Comparison of ENCODE assay signal across 8 mouse cellular contexts in the genomic region with DNA sequence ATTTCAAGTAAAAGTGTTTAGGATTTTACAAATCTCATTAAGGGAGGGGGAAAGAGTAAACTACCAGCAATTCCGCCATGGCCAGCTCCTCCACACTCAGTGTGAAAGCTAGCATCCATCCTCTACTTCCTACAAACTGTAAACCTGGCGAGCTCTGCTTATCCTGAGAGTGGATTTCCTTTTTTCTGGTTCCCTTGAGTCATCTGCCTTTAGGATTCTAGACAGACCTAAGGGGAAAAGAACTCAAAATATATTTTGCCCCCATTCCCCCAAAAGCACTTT. TPM values are rescaled to one million over a fixed set of nuclear protein-coding genes. Genes with fewer than 3 reads are reported as not detected.
DNase-seq lines count a peak whose midpoint lies in the region; ATAC-seq and TF ChIP-seq lines count a peak whose summit lies in the region.

No protein-coding gene starts in this region.

- TF ChIP-seq POLR2A in kidney, adult 2 months (IDR thresholded peaks at IDR 0.05; ENCODE audit: low read depth, low read length), result no peak
- no peak for TF ChIP-seq POLR2A in MEL (IDR thresholded peaks at IDR 0.05; ENCODE audit: control insufficient read depth in 1 of 2, insufficient read depth in 1 of 2, low read depth in 1 of 2, low read length in 2 of 2, poor library complexity in 1 of 2)

- WGBS in kidney, adult 2 months, result 0% methylated on average over 2 of the region's 2 CpGs
- WGBS in hindbrain, embryonic 10.5 days, result 0% methylated on average over 2 of the region's 2 CpGs
- 0% methylated on average over 2 of the region's 2 CpGs for WGBS in midbrain, embryonic 12.5 days

- no peak for TF ChIP-seq EP300 in MEL (IDR thresholded peaks at IDR 0.05; ENCODE audit: low read depth in 1 of 2, low read length in 2 of 2)

- no peak for TF ChIP-seq CTCF in kidney, adult 2 months (conservative IDR thresholded peaks at IDR 0.05; ENCODE audit: insufficient read depth, insufficient read length, low read depth, low read length)
- no peak for TF ChIP-seq CTCF in MEL (IDR thresholded peaks at IDR 0.05 in 2 of 3, conservative IDR thresholded peaks at IDR 0.05 in 1 of 3; ENCODE audit: control insufficient read depth in 1 of 3, insufficient read depth in 1 of 3, low read depth in 2 of 3, low read length in 3 of 3, poor library complexity in 1 of 3, severe bottlenecking in 1 of 3)

- peak overlapping the region; percentile 91 for H3K4me2 ChIP-seq in midbrain, embryonic 12.5 days (replicated peaks)

- no peaks in the 10 kb centered on the region for H3K27me3 ChIP-seq in kidney, adult 2 months (replicated peaks; ENCODE audit: control insufficient read depth, insufficient read depth, low read length)
- no peaks in the 10 kb centered on the region for H3K27me3 ChIP-seq in MEL (ENCODE audit: control insufficient read depth in 1 of 2, insufficient read depth in 2 of 2, low read length in 2 of 2)
- H3K27me3 ChIP-seq in hindbrain, embryonic 10.5 days (ENCODE audit: insufficient read depth, poor library complexity, severe bottlenecking), result no peaks in the 10 kb centered on the region
- H3K27me3 ChIP-seq in midbrain, embryonic 12.5 days, result no peaks in the 10 kb centered on the region

- peaks cover 52% of the 10 kb centered on the region for H3K79me2 ChIP-seq in MEL (ENCODE audit: control insufficient read depth, insufficient read depth, low read length, poor library complexity)

- TF ChIP-seq RAD21 in MEL (IDR thresholded peaks at IDR 0.05; ENCODE audit: low read depth, low read length), result no peak

- ATAC-seq in midbrain, embryonic 12.5 days (ENCODE audit: low FRiP score, low read depth), result no peak
- no peak for ATAC-seq in megakaryocyte-erythroid progenitor cell, adult 5-6 weeks (replicated peaks; ENCODE audit: low FRiP score, low TSS enrichment, poor library complexity, severe bottlenecking)

- H3K36me3 ChIP-seq in kidney, adult 2 months (ENCODE audit: control insufficient read depth, insufficient read depth, low read length), result peaks cover 42% of the 10 kb centered on the region
- peaks cover 15 to 36% of the 10 kb centered on the region in 2 experiments for H3K36me3 ChIP-seq in MEL (ENCODE audit: control insufficient read depth in 1 of 2, insufficient read depth in 2 of 2, low read length in 2 of 2)
- H3K36me3 ChIP-seq in hindbrain, embryonic 10.5 days, result peaks cover 57% of the 10 kb centered on the region
- peaks cover 35% of the 10 kb centered on the region for H3K36me3 ChIP-seq in midbrain, embryonic 12.5 days

- peak overlapping the region; percentile 90 for H3K9ac ChIP-seq in MEL (ENCODE audit: control insufficient read depth, low read depth, low read length, poor library complexity, severe bottlenecking)
- peak overlapping the region; percentile 99 for H3K9ac ChIP-seq in midbrain, embryonic 12.5 days (replicated peaks)

- peak overlapping the region; percentile 75 for H3K4me3 ChIP-seq in kidney, adult 2 months (ENCODE audit: insufficient read depth, low read depth, low read length)
- H3K4me3 ChIP-seq in MEL (ENCODE audit: control insufficient read depth in 1 of 2, insufficient read depth in 1 of 2, low read depth in 2 of 2, low read length in 2 of 2), result peak overlapping the region; percentile 58 to 84
- peak overlapping the region; percentile 91 for H3K4me3 ChIP-seq in hindbrain, embryonic 10.5 days
- H3K4me3 ChIP-seq in midbrain, embryonic 12.5 days, result peak overlapping the region; percentile 81

- H3K9me3 ChIP-seq in MEL (replicated peaks; ENCODE audit: insufficient read depth, low read length), result no peaks in the 10 kb centered on the region
- no peaks in the 10 kb centered on the region for H3K9me3 ChIP-seq in hindbrain, embryonic 10.5 days
- H3K9me3 ChIP-seq in midbrain, embryonic 12.5 days, result no peaks in the 10 kb centered on the region

- peak overlapping the region; percentile 73 for H3K27ac ChIP-seq in kidney, adult 2 months (ENCODE audit: insufficient read depth, low read depth, low read length)
- peak overlapping the region; percentile 98 for H3K27ac ChIP-seq in MEL (ENCODE audit: control insufficient read depth, low read depth, low read length)
- peak overlapping the region; percentile 100 for H3K27ac ChIP-seq in hindbrain, embryonic 10.5 days
- peak overlapping the region; percentile 100 for H3K27ac ChIP-seq in midbrain, embryonic 12.5 days (replicated peaks)

- no peak for DNase-seq in kidney, adult 2 months
- DNase-seq in kidney, adult 18-20 months, result no peak
- DNase-seq in MEL (ENCODE audit: low read depth, low spot score), result no peak
- DNase-seq in hindbrain, embryonic 10.5 days (ENCODE audit: low spot score), result no peak
- DNase-seq in layer of hippocampus, postnatal 10 days (ENCODE audit: low spot score in 2 of 2), result no peak
- no peak for DNase-seq in left cerebral cortex, adult 8-10 months (ENCODE audit: low spot score in 2 of 2)

- peaks cover 14% of the 10 kb centered on the region; the same call in 1 of the 2 replicates for H3K4me1 ChIP-seq in kidney, adult 2 months (ENCODE audit: control insufficient read depth, insufficient read depth, low read length)
- H3K4me1 ChIP-seq in MEL (ENCODE audit: control insufficient read depth in 1 of 2, insufficient read depth in 2 of 2, low read length in 2 of 2), result peaks cover 0 to 31% of the 10 kb centered on the region in 2 experiments; a peak in 2 of 4 replicates
- H3K4me1 ChIP-seq in hindbrain, embryonic 10.5 days (replicated peaks), result peaks cover 51% of the 10 kb centered on the region
- H3K4me1 ChIP-seq in midbrain, embryonic 12.5 days, result peaks cover 42% of the 10 kb centered on the region

TF ChIP-seq in MEL, 35 proteins besides CTCF, POLR2A, EP300 and RAD21:
- TF ChIP-seq BHLHE40 (IDR thresholded peaks at IDR 0.05; ENCODE audit: borderline replicate concordance, low read depth, low read length) (no peak), SIN3A (IDR thresholded peaks at IDR 0.05; ENCODE audit: low read length) (peak; percentile 6; the same call in 1 of the 2 replicates), POLR2AphosphoS2 (IDR thresholded peaks at IDR 0.05; ENCODE audit: low read length) (no peak), RCOR1 (IDR thresholded peaks at IDR 0.05; ENCODE audit: low read depth, low read length) (peak; percentile 5; the same call in 1 of the 2 replicates)

RNA-seq across cellular contexts. Expression of gene Scyl1, which starts 29.1 kb away (rescaled TPM):
- polyA plus RNA-seq in kidney, adult 2 months (2012; rRNA removed), result 107 and 134 TPM in 2 replicates
- total RNA-seq in MEL (2012; rRNA removed), result 35.5 and 36.0 TPM in 2 replicates
- polyA plus RNA-seq in MEL (2012; ENCODE audit: insufficient read depth in 1 of 2, insufficient read length in 2 of 2, low read depth in 1 of 2, low replicate concordance in 2 of 2, missing spikeins in 1 of 2), result 10 to 100 TPM in 1 of 2 experiments, not detected in 1; 64.1 TPM
- 68.2 and 69.5 TPM in 2 replicates for polyA plus RNA-seq in hindbrain, embryonic 10.5 days (2016; fragmentation: Nextera tagmentation; extraction: Ambion mirVana)
- polyA plus RNA-seq in midbrain, embryonic 12.5 days (2016; fragmentation: Nextera tagmentation; extraction: Ambion mirVana), result 63.6 and 68.4 TPM in 2 replicates
- 10 to 100 TPM; 67.3 to 72.8 TPM for total RNA-seq in layer of hippocampus, postnatal 10 days (2021)
- total RNA-seq in megakaryocyte-erythroid progenitor cell, adult 5-6 weeks (2014; fragmentation: Nextera tagmentation), result 28.7 and 43.4 TPM in 2 replicates
- 20.2 and 23.1 TPM in 2 replicates for total RNA-seq in megakaryocyte-erythroid progenitor cell, adult 5-6 weeks (2017)
- total RNA-seq in left cerebral cortex, adult 8-10 months (2022), result 100 to 1,000 TPM in 1 of 4 experiments, 10 to 100 TPM in 3; 88.9 to 100 (median 94.9) TPM

RNA-seq across cellular contexts. Expression of gene Ltbp3, which starts 59.6 kb away (rescaled TPM):
- polyA plus RNA-seq in kidney, adult 2 months (2012; rRNA removed), result 52.8 and 61.8 TPM in 2 replicates
- total RNA-seq in MEL (2012; rRNA removed), result 0.39 TPM in 1 of 2 replicates, not detected in the other
- not detected for polyA plus RNA-seq in MEL (2012; ENCODE audit: insufficient read depth in 1 of 2, insufficient read length in 2 of 2, low read depth in 1 of 2, low replicate concordance in 2 of 2, missing spikeins in 1 of 2)
- 2.7 and 6.9 TPM in 2 replicates for polyA plus RNA-seq in hindbrain, embryonic 10.5 days (2016; fragmentation: Nextera tagmentation; extraction: Ambion mirVana)
- 7.9 and 9.1 TPM in 2 replicates for polyA plus RNA-seq in midbrain, embryonic 12.5 days (2016; fragmentation: Nextera tagmentation; extraction: Ambion mirVana)
- total RNA-seq in layer of hippocampus, postnatal 10 days (2021), result 10 to 100 TPM; 33.4 to 35.4 TPM
- 3.5 and 4.4 TPM in 2 replicates for total RNA-seq in megakaryocyte-erythroid progenitor cell, adult 5-6 weeks (2014; fragmentation: Nextera tagmentation)
- total RNA-seq in megakaryocyte-erythroid progenitor cell, adult 5-6 weeks (2017), result 3.4 TPM in 2 replicates
- 10 to 100 TPM; 35.0 to 42.2 (median 41.3) TPM for total RNA-seq in left cerebral cortex, adult 8-10 months (2022)

Comparison
In these comparisons a context has a peak if more than half of its experiments do, and no peak if none do; other contexts are left out.
1. RNA of gene Ltbp3, which starts 59.6 kb away (total RNA-seq): 35.0 to 42.2 TPM in left cerebral cortex, adult 8-10 months and 33.4 to 35.4 TPM in layer of hippocampus, postnatal 10 days; 3.4 to 4.4 TPM in megakaryocyte-erythroid progenitor cell, adult 5-6 weeks and 0.39 TPM in MEL; every median in the first group is over 4 times any median in the second.
2. Peak in every context shown above with its lines, with median percentiles within 50 percentile points of each other: H3K27ac ChIP-seq and H3K4me3 ChIP-seq.